Mouse (Mus musculus) forebrain, embryonic 13.5 days (tissue): ENCODE measurements around the gene Ttc41. TPM values are rescaled to one million over a fixed set of nuclear protein-coding genes. Genes with fewer than 3 reads are reported as not detected.
A peak's percentile ranks its signal among the peaks of the same experiment; 100 is the strongest.

ENCODE experiments used
- ATAC-seq: fragments of 200-750 bp; cut with Nextera tagmentation; 2 replicates; pipeline ENCODE4 v1.8.0; 2017
- H3K27ac ChIP-seq: fragments of 300-500 bp; sonication (generic); 2 replicates; pipeline ENCODE4 v1.5.1; 2015; ENCODE audit warnings: inconsistent platforms, mild to moderate bottlenecking, moderate library complexity
- H3K27me3 ChIP-seq: fragments of 300-500 bp; sonication (generic); 2 replicates; pipeline ENCODE4 v1.6.1; 2015; ENCODE audit warnings: mild to moderate bottlenecking, inconsistent platforms
- H3K36me3 ChIP-seq: fragments of 300-500 bp; sonication (generic); 2 replicates; pipeline ENCODE4 v1.6.1; 2015; ENCODE audit warnings: mild to moderate bottlenecking, inconsistent platforms; ENCODE audit not compliant: poor library complexity, severe bottlenecking
- H3K4me1 ChIP-seq: fragments of 300-500 bp; sonication (generic); 2 replicates; pipeline ENCODE4 v1.6.1; 2015; ENCODE audit warnings: inconsistent platforms
- H3K4me2 ChIP-seq: fragments of 300-500 bp; sonication (generic); 2 replicates; pipeline ENCODE4 v1.6.1; 2015; ENCODE audit warnings: inconsistent platforms, mild to moderate bottlenecking, moderate library complexity
- H3K4me3 ChIP-seq: fragments of 300-500 bp; sonication (generic); 2 replicates; pipeline ENCODE4 v1.5.1; 2015; ENCODE audit warnings: mild to moderate bottlenecking, inconsistent platforms
- H3K9ac ChIP-seq: fragments of 300-500 bp; sonication (generic); 2 replicates; pipeline ENCODE4 v1.6.1; 2015; ENCODE audit warnings: mild to moderate bottlenecking, inconsistent platforms
- H3K9me3 ChIP-seq: fragments of 300-500 bp; sonication (generic); replicated peaks from 2 replicates; pipeline ENCODE4 v1.6.1; 2016; ENCODE audit warnings: inconsistent platforms
- WGBS: fragments of 180-500 bp; shearing (Covaris S2); methylation state at CpG from one replicate; pipeline ENCODE4 v1.1.7; 2015; 5-methylcytosine and 5-hydroxymethylcytosine counted together
- polyA plus RNA-seq: library from polyadenylated mRNA; unstranded; fragments of >200 nt; fragmentation: Nextera tagmentation; extraction: Ambion mirVana; gene quantifications from 2 replicates; pipeline ENCODE4 v1.2.1, GENCODE M21; 2015

The Ttc41 gene
- polyA plus RNA-seq, 1 experiment from 2014 or later: 1.7 TPM

GRCm38 (mm10) chr10:86705922-86706752 is 526 bp downstream of the Ttc41 start:
- WGBS: 5% methylated on average over 33 of the region's 33 CpGs
- ATAC-seq: peak; percentile 90
- Histone ChIP-seq H3K9ac (peak overlapping the region; percentile 71), H3K9me3 (no peaks in the 10 kb centered on the region), H3K27me3 (no peaks in the 10 kb centered on the region), H3K4me2 (peak overlapping the region; percentile 93), H3K36me3 (peaks cover 19% of the 10 kb centered on the region), H3K4me1 (peaks cover 40% of the 10 kb centered on the region), H3K27ac (peak overlapping the region; percentile 94), H3K4me3 (peak overlapping the region; percentile 91)

GRCm38 (mm10) chr10:86707134-86707533 is 1.5 kb downstream of the Ttc41 start:
- no peak for ATAC-seq
- Histone ChIP-seq H3K27me3 (no peaks in the 10 kb centered on the region), H3K4me2 (peak overlapping the region; percentile 93), H3K27ac (no peak overlapping the region), H3K36me3 (peaks cover 11% of the 10 kb centered on the region), H3K4me1 (peaks cover 32% of the 10 kb centered on the region), H3K9me3 (no peaks in the 10 kb centered on the region), H3K9ac (no peak overlapping the region), H3K4me3 (no peak overlapping the region)
- 87% methylated on average over 3 of the region's 3 CpGs for WGBS

GRCm38 (mm10) chr10:86712156-86712555 is 6.5 kb downstream of the Ttc41 start:
- 87% methylated on average over 3 of the region's 3 CpGs for WGBS
- no peak for ATAC-seq

GRCm38 (mm10) chr10:86727548-86727980 is 22.0 kb downstream of the Ttc41 start:
- Histone ChIP-seq H3K27ac (no peak overlapping the region), H3K9ac (peak overlapping the region; percentile 65), H3K4me3 (peak overlapping the region; percentile 26; the same call in 1 of the 2 replicates), H3K27me3 (no peaks in the 10 kb centered on the region), H3K9me3 (no peaks in the 10 kb centered on the region), H3K4me1 (peaks cover 9% of the 10 kb centered on the region), H3K36me3 (no peaks in the 10 kb centered on the region), H3K4me2 (peak overlapping the region; percentile 57)
- peak; percentile 79 for ATAC-seq
- 5% methylated on average over 12 of the region's 12 CpGs for WGBS

More at GRCm38 (mm10) chr10:86712156-86712555, 6.5 kb downstream of the Ttc41 start:
- Histone ChIP-seq H3K4me2 (no peak overlapping the region), H3K4me1 (no peaks in the 10 kb centered on the region), H3K4me3 (no peak overlapping the region), H3K36me3 (no peaks in the 10 kb centered on the region), H3K27ac (no peak overlapping the region), H3K27me3 (no peaks in the 10 kb centered on the region), H3K9me3 (no peaks in the 10 kb centered on the region; the same call in 1 of the 2 replicates), H3K9ac (no peak overlapping the region)

GRCm38 (mm10) chr10:86728176-86728575 is 22.6 kb downstream of the Ttc41 start:
- H3K9ac ChIP-seq: no peak overlapping the region

GRCm38 (mm10) chr10:86730823-86731499 is 25.4 kb downstream of the Ttc41 start:
- no peaks in the 10 kb centered on the region for H3K36me3 ChIP-seq
- no peaks in the 10 kb centered on the region for H3K9me3 ChIP-seq
- no peak overlapping the region for H3K27ac ChIP-seq
- H3K4me2 ChIP-seq: peak overlapping the region; percentile 66
- H3K4me1 ChIP-seq: peaks cover 9% of the 10 kb centered on the region
- peak; percentile 61 for ATAC-seq
- H3K4me3 ChIP-seq: peak overlapping the region; percentile 49
- H3K9ac ChIP-seq: peak overlapping the region; percentile 61
- no peaks in the 10 kb centered on the region for H3K27me3 ChIP-seq
- 14% methylated on average over 22 of the region's 22 CpGs for WGBS

More at GRCm38 (mm10) chr10:86728176-86728575, 22.6 kb downstream of the Ttc41 start:
- 92% methylated on average over 3 of the region's 3 CpGs for WGBS
- Histone ChIP-seq H3K4me1 (peaks cover 9% of the 10 kb centered on the region), H3K4me2 (no peak overlapping the region), H3K9me3 (no peaks in the 10 kb centered on the region), H3K27me3 (no peaks in the 10 kb centered on the region), H3K4me3 (no peak overlapping the region), H3K36me3 (no peaks in the 10 kb centered on the region), H3K27ac (no peak overlapping the region)
- no peak for ATAC-seq

- Histone ChIP-seq H3K4me3 (no peak overlapping the region), H3K27ac (no peak overlapping the region), H3K4me1 (peaks cover 9% of the 10 kb centered on the region), H3K36me3 (no peaks in the 10 kb centered on the region), H3K4me2 (no peak overlapping the region), H3K9ac (no peak overlapping the region), H3K9me3 (no peaks in the 10 kb centered on the region), H3K27me3 (no peaks in the 10 kb centered on the region)
- 60% methylated on average over 2 of the region's 2 CpGs for WGBS
- ATAC-seq: no peak
Measured at GRCm38 (mm10) chr10:86731500-86731863, 25.9 kb downstream of the Ttc41 start.

- H3K27ac ChIP-seq: no peak overlapping the region
- 93% methylated on average over 4 of the region's 4 CpGs for WGBS
- H3K9me3 ChIP-seq: no peaks in the 10 kb centered on the region
- no peaks in the 10 kb centered on the region for H3K27me3 ChIP-seq
- no peak overlapping the region for H3K4me2 ChIP-seq
- no peaks in the 10 kb centered on the region for H3K4me1 ChIP-seq
- ATAC-seq: no peak
- H3K9ac ChIP-seq: no peak overlapping the region
- H3K36me3 ChIP-seq: no peaks in the 10 kb centered on the region
- no peak overlapping the region for H3K4me3 ChIP-seq
Measured at GRCm38 (mm10) chr10:86735036-86735435, 29.4 kb downstream of the Ttc41 start.

- Histone ChIP-seq H3K4me1 (no peaks in the 10 kb centered on the region), H3K9me3 (no peaks in the 10 kb centered on the region), H3K4me2 (no peak overlapping the region), H3K4me3 (no peak overlapping the region), H3K9ac (no peak overlapping the region), H3K27me3 (no peaks in the 10 kb centered on the region), H3K36me3 (no peaks in the 10 kb centered on the region), H3K27ac (no peak overlapping the region)
- no peak for ATAC-seq
- 90% methylated on average over 2 of the region's 2 CpGs for WGBS
Measured at GRCm38 (mm10) chr10:86742918-86743317, 37.3 kb downstream of the Ttc41 start.

- H3K27me3 ChIP-seq: no peaks in the 10 kb centered on the region
- WGBS: 88% methylated on average over 7 of the region's 7 CpGs
- H3K4me2 ChIP-seq: no peak overlapping the region
- H3K9me3 ChIP-seq: no peaks in the 10 kb centered on the region
- no peak overlapping the region for H3K27ac ChIP-seq
- no peaks in the 10 kb centered on the region for H3K36me3 ChIP-seq
- no peak overlapping the region for H3K4me3 ChIP-seq
- no peak for ATAC-seq
- H3K9ac ChIP-seq: no peak overlapping the region
- no peaks in the 10 kb centered on the region for H3K4me1 ChIP-seq
Measured at GRCm38 (mm10) chr10:86744306-86744705, 38.7 kb downstream of the Ttc41 start.

GRCm38 (mm10) chr10:86755816-86756502 is 50.3 kb downstream of the Ttc41 start:
- Histone ChIP-seq H3K36me3 (no peaks in the 10 kb centered on the region), H3K4me3 (no peak overlapping the region), H3K9me3 (no peaks in the 10 kb centered on the region), H3K4me1 (no peaks in the 10 kb centered on the region), H3K9ac (no peak overlapping the region), H3K27ac (no peak overlapping the region), H3K4me2 (no peak overlapping the region), H3K27me3 (no peaks in the 10 kb centered on the region)
- WGBS: 86% methylated on average over 6 of the region's 6 CpGs
- ATAC-seq: no peak

- ATAC-seq: no peak
Measured at GRCm38 (mm10) chr10:86757724-86758123, 52.1 kb downstream of the Ttc41 start.

More at GRCm38 (mm10) chr10:86757724-86758123, 52.1 kb downstream of the Ttc41 start:
- WGBS: 94% methylated on average over 1 of the region's 1 CpGs
- Histone ChIP-seq H3K9ac (no peak overlapping the region), H3K27me3 (no peaks in the 10 kb centered on the region), H3K36me3 (no peaks in the 10 kb centered on the region), H3K4me3 (no peak overlapping the region), H3K27ac (no peak overlapping the region), H3K4me1 (no peaks in the 10 kb centered on the region), H3K9me3 (0 out of 2 replicates have a peak, but pooled peaks cover under 1% of the 10 kb centered on the region), H3K4me2 (no peak overlapping the region)
